Mouse (Mus musculus): ENCODE results near the gene Padi4. TPM values are rescaled to one million over a fixed set of nuclear protein-coding genes. Genes with fewer than 3 reads are reported as not detected.

Gene Padi4
- under 1 TPM; 0.17 to 0.99 TPM for total RNA-seq (2021)
- long read RNA-seq, experiment 1: 0 reads
- long read RNA-seq, experiment 2, partial matches to known transcripts: 0 of 2 reads
- long read RNA-seq, experiment 2, other reads (novel, unspliced or antisense): 0 of 2 reads

DNA sequence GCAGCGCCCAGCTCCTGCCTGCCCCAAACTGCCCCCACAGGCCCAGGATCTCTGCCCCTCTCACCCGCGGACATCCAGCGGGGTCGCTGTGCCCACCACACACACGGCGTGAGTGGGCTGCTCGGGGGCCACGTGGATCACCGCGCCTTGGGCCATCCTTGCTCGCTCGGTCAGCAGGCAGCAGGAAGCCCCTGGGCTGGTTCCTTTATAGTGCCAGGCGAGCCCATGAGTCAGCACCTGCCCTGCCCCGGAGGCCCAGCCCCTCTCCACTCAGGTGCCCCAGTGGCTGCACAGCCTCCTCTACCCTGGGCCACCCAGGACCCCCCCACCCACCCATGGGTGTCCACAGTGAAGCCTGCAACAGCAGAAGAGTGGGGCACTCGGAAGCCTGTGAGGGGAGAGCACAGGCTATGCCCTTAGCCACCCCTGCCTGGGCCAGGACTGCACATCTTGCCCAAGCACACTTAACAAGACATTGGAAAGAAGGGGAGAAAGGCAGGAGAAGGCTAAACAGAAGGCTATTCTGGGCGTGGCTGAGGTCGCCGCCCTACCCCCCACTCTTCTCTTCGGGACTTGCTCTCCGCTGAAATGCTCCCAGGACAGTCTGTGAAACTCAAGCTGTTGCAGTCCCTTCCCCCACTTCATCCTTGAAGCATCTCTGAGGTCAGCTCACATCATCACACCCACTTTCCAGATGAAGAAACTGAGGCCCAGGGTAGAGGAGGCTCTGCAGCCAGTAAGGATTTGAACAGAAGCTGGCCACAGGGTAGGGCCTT lies at the start of gene Padi4:
Gene Padi4 (minus strand): TSS at position 212 of the 776 bp plus-strand sequence.
- DNase-seq (ENCODE audit: low spot score in 2 of 2): no peak

DNA sequence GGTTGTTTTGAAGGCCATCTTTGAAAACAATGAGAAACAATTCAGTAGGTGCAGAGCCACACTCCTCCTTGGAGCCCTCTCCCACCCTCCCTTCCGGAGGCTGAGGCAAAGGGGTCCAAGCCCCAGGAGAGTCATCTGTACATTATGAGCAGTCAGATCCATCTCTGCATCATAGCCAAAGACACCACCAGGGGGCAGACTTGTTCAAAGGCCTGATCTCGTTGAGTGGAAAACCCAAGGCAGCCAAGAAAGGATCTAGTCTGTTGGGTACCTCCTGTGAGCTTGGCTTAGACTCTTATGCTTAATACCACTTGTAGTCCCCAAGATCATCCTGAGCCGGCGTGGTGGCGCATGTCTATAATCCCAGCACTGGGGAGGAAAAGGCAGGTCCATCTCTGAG lies 48.0 kb upstream of the Padi4 start:
- peak; percentile 68 to 71 for DNase-seq (ENCODE audit: low spot score in 2 of 2)

DNA sequence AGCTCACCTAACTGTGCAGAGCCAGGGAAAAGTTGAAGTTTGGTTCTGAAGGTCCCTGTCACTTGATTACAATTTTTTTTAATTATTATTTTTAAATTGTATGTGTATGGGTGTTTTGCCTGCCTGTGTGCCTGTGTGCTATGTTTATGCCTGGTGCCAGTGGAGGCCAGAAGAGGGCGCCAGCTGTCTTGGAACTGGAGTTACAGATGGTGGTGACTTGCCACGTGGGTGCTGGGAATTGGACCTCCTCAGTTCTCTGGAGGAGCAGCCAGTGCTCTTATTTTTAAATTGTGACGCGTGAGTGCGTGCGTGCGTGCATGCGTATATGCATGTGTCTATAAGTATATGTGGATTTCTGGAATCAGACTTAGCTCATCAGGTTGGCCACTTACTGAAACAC lies 43.4 kb upstream of the Padi4 start:
- DNase-seq (ENCODE audit: low spot score in 2 of 2): no peak

DNA sequence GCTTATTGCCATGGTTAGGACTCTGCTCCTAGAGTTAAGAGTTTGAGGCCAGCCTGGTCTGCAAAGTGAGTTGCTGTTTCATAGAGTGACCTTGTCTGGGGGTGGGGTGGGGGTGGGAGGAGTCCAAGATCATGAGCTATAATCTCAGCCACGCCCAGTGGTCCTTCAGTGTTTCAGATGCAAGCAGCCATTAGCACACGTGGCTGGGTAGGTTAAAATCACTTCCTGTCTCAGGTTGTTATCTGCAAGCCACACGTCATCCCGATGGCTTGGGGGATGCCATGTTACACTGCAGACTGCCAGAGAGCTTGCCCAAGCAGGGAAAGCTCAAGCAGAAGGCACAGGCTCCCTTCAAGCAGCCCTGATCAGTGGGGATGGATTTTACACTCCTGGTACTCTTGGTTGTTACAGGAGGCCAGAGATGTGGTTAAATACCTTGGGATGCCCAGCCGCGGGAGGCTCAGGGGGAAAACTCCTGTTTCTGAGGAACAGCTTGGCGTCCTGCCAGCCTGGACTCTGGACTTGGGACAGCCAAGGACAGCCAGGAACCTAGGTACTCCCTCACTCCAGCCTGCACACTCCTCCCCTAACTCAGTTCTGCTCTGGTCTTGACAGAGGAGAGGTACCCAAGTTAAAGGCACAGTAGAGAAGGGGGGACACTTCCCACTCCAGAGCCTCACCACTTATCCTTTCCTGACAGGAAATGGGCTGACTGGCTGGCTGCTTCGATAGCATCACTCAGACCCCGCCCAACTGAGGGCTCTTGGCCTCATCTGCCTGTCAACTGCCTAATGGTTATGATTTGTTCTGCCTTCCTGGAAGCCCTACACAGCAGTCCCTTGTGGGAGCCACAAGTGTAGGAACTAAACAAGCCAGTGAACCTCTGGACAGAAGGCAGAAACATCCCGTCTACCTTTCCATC lies 42.2 kb upstream of the Padi4 start:
- DNase-seq (ENCODE audit: low spot score in 2 of 2): peak in 1 of 2 experiments; percentile 39

DNA sequence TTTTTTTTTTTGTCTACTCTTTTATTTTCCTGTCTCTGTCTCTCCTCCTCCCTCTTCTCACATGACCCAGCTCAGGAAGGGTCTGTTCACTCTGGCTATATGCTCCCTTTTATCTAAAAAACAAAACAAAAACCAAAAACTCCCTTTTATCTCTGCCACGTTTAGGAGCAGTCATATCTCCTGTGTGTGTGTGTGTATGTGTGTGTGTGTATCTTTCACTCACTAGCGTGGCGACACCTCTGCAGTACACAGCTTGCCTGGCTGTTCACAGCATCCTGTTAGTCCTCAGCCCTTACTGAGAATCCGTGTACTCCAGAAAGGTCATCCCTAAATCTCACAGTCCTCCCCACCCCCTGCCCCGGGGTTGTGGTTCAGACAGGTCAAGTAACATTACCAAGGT lies 41.5 kb upstream of the Padi4 start:
- no peak for DNase-seq (ENCODE audit: low spot score in 2 of 2)

DNA sequence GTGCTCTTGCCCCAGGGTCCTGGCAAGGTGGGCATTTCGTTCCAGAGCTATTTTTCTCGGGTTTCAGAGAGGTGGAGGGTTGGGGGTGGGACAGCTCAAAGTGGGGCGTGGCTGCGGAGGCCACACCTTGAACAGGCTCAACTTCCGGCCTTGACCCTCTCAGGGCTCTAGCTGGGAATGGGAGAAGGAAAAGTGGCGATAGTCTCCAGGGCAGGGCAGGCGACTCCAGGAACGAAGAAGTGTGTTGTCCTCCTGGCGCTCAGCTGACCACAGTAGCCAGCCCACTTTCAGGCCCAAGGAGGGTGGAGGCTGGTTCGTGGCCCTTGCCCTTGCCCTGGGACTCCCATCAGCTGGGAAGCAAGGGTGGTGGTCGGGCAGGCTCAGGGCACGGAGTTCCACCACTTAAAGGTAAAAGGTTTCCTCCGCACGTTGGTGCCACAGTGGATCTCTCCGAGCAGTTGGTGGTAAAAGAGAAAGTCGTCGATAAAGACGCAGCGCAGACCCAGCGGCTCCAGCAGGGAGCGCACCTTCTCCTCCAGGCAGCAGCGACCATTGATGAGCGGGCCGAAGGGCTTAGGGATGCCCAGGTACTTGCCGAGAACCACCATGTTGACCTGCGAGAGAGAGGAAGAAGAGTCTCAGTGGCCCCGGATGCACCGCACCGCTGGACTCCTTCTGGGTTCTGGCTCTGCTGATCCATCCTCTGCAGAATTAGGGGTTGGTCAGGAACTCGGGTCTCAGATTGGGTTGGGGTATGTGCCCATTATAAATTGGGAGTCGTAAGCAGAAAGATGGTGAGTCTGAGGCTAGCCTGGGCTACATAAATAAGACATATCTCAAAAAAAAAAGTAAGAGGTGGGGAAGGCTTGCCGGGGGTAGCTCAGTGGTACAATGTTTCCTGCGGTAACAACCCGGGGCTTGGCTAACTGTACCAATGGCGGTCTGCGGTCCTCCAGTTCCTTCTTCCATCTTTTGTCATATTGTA lies 40.5 kb upstream of the Padi4 start:
- no peak for DNase-seq (ENCODE audit: low spot score in 2 of 2)

DNA sequence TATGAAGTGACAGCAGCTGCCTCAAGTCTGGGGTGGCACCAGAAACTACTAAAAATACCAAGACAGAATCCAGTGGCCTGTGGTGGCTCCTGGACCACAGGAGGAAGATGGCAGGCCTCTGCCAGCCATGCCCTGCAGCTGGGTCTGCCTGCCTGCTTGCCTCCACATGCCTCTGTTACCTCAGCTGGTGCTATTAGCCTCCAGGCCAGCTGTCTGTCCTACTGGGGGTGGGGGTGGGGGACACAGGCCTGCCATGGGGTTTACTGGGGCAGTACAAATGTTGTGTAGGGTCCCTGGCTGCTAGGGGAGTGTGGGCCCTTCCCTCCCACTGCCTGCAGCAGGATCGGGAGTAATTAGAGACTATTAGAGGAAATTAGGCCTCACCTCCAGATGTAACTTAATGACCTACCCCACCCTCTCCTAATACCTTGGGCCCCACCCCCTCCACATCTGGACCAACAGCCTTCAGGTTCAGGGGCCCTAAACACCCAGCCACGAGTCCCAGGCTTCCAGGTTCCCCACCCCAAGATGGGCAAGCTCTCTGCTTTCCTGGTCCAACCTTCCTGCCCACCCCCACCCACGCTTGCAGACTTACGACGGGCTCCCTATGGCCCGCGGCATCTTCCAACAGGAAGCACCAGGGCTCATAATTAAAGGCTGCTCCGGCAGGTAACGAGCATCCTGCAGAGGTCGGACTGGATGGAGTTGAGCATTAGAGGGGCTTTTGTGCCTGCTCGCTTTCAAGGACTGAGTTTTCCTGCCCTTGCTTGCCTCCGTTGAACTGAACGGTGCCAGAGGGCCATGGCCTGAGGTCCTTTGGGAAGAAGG lies 39.5 kb upstream of the Padi4 start:
- DNase-seq (ENCODE audit: low spot score in 2 of 2): no peak

DNA sequence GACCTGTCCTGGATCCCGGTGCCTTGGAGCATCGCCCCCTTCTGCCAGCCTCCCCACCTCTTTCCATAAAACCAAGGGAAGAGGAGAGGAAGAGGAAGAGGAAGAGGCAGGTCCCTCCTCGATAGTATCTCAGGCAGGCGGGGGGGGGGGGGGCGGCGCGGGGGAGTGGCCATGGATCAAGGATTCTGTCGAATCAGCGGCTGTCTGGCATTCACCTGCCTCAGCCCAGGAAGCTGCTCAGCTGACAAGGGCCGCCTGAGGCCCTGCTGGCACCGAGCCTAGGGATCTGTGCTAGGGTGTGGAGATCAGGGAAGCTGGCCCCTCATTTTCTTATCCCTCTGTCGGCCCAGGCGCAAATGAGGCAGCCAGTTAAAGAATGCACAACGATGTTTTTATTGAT lies 38.6 kb upstream of the Padi4 start:
- no peak for DNase-seq (ENCODE audit: low spot score in 2 of 2)

DNA sequence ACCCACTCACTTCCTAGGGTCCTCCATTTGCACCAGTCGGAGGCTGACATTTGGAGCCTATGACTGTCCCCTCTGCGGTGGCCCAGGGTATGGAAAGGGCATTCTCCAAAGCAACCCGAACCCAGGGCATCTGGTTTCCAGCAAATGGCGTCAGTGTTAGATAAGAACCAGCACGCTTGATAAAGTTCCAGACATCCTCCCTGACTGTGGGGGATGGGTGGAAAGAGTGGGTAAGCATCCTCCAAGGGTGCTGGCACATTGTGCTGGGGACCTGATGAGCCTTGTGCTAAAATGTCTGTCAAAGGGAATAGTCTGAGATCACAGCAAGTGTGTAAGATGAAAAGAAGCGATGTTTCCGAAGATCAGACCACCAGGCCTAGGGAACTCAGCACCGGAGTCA lies 38.2 kb upstream of the Padi4 start:
- no peak for DNase-seq (ENCODE audit: low spot score in 2 of 2)

DNA sequence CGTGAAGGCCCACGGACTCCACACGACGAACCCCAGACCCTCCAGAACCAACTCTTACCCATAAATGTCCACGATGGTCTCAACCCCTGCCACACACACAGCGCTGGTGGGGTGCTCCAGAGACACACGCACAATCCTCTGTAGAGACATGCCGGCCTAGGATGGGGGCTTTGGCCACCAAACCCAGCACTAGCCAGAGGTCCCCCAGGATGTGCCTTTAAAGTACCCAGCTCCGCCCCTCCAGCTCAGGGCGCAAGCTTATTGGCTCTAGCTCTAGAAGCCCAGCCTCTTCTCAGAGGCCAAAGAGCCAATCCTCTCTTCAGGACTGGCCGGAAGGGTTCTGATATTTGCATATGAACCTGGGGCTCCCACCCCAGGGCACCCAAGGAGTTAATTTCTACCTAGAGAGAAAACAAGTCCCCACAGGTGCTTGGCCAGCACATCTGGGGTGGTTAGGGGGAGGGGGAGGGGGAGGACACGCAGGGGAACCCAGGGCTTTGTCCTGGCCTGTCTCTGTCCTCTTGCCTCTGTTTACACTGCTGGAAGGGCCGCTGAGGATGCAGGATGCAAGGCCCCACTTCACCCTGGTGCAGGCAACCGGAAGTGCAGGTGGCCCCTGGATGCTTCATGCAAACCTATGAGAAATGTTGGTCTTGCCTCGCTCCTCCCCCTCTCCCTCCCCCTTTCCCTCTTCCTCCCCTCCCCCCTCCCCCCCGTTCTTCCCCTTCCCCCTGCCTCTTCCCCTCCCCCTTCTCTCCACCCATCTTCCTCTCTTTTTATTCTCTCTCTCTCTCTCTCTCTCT lies 36.6 kb upstream of the Padi4 start, which contains the start of gene Padi3:
Gene Padi3 (minus strand): TSS at position 191 of the 803 bp plus-strand sequence.
- no peak for DNase-seq (ENCODE audit: low spot score in 2 of 2)

DNA sequence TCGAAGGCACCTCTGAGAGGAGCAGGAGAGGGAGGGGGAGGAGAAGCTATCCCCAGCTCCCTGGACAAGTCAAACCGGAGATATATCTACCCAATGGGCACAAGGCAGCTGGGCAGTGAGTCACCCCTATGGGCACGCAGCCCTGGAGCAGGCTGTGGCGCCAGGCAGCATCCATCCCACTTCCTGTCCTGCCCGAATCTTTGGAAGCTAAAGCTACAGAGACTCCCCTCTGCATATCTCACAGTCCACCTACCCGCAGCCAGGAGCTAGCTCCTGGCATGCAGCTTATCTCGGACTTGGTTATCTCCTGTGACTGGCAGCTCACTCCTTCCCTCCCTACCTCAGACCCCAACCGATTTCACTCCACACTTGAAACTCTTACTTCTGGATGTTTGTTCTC lies 35.1 kb upstream of the Padi4 start:
- DNase-seq (ENCODE audit: low spot score in 2 of 2): peak in 1 of 2 experiments; percentile 23

DNA sequence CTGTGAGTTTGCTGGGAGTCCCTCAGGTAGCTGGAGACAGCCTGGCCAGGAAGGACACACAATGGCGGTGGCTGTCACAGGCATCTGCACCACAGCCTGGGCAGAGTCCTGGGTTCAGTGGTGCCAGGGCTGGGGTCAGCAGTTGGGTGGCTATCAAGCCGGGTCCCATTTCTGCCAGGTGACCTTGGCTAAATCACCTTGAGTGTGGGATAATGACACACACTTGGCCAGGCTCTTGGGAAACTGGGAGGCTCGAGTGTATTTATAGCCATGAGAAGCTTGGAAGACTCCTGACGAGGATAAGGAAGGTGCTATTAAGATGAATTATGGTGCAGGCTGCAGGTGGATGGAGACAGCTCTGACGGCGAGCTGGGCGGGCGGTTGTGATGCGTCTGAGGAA lies 30.6 kb upstream of the Padi4 start:
- no peak for DNase-seq (ENCODE audit: low spot score in 2 of 2)

DNA sequence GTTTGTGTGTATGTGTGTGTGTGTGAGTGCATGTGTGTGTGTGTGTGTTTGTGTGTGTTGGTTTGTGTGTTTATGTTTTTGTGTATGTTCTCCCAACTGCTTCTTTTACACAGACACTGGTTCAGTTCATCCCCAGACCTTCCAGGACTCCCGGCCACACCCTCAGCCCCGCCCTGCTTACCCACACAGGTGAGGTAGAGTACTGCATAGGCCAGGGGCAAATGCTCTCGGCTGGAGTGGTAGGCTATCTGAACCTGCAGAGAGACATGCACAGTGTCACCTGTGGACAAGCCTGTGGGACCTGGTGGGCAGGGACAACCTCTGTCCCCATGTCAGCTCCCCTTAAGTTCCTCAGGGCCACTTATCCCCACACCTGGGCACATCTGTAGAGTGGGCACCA lies 27.3 kb upstream of the Padi4 start:
- no peak for DNase-seq (ENCODE audit: low spot score in 2 of 2)

DNA sequence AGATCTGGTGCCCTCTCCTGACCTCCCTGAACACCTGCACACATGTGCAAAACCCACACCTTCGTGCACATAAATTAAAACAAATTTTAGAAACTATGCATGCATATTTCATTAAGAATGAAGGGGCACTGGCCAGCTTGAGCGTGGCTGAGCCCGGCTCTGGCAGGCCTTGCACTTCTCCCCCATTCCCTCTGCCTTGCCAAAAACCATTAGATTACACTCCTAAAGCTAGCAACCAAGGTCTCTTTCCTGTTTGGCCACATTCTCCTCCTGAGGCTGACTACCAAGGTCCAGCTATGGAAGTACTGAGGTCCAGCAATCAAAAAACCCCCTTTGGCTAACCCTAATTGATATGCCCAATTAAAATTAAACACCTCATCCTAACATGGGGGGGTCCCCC lies 22.8 kb upstream of the Padi4 start:
- DNase-seq (ENCODE audit: low spot score in 2 of 2): no peak

DNA sequence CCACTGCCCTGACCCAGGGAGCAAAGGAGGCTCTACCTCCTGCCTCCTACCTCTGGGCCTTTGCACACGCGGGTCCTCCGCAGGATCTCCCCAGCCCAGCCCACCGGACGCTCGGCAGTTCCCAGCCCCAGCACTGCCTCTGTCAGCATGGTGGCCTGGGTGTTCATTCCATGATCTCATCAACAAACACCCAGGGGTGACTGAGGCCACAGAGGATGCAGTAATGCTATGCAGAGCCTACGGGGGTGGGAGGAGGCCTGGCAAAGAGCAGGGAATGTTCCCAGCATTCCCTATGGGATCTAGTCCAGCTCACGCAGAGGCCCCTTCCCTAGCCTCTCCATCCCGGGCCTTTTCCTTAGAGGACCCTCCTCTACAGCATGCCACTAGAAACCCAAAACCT lies 20.6 kb upstream of the Padi4 start:
- DNase-seq (ENCODE audit: low spot score in 2 of 2): no peak

DNA sequence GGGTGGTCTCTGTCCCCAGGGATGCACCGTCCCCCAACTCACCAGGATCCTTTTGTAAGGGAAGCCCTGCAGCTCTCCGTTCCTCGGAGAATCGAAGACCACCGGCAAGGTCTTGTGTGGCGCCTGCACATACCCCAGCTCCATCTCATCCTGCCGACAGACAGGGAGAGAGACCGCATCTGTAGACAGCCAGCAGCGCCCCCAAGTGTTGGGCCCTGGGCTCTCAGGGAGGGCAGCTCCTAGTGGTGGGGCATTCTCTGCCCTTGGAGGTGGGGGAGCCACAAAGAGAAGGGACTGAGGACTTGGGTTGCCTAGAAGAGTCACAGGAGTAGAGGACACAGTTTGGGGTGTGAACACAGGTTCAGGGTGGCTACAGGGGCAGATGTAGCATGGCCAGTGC lies 19.8 kb upstream of the Padi4 start:
- DNase-seq (ENCODE audit: low spot score in 2 of 2): no peak

DNA sequence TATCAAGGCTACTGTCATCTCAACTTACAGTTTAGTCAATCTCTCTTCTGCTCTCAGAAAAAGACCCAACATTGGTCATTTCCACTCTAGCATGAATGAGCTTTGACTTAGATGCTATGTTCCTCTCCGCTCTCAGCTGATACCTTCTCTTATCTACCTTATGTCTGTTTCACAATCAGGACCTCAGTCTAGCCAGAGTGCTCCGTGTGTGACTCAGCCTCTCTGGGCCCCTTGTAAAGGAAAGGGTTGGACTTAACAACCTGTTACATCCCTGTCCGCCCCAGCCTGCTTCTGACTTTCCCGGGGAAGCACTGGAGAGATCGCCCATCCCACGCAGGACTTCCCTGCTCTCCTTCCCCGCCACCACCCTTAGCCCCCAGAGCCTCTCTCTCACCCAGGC lies 18.5 kb upstream of the Padi4 start:
- no peak for DNase-seq (ENCODE audit: low spot score in 2 of 2)

DNA sequence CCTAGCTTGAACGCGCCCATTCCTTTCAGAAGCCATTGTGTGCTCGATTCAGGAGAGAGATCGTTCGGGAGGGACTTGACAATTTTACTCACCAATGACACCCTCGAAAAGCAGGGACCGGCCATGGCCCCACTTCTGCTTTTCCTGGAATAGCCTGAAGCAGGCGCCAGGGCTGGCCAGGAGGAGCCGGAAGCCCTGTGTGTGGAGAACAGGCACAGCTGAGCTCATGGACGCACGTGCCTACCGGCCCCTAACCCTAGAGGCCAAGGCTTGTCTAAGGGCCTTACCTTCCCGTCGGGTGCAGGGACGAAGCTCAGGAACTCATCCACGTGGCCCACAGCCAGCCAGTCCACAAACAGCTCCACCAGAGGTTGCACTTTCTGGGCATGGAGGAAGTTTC lies 17.0 kb upstream of the Padi4 start:
- no peak for DNase-seq (ENCODE audit: low spot score in 2 of 2)

DNA sequence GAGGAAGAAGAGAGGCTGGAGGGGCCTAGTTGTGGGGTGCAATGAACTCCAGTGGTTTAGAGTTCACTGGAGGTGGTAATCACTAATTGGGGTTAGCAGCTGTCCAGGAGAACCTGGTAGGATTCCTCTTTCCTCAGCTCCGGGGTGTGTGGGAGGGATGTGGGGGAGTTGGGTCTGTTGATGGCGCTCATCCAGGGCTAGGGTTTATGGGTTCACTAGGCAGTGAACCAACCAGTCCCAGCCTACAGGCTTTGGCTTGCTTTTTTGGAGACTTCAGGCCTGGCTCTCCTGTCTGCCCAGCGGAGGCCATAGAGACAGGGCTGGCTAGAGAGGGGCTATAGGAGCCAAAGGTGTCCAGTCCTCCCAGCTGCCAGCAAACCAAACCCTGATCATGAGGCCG lies 15.9 kb upstream of the Padi4 start:
- DNase-seq (ENCODE audit: low spot score in 2 of 2): no peak
